Mouse (Mus musculus) heart, embryonic 10.5 days (tissue): ENCODE data around the gene Ihh. TPM values are rescaled to one million over a fixed set of nuclear protein-coding genes. Genes with fewer than 3 reads are reported as not detected.

Source experiments
- DNase-seq: peaks from one replicate; pipeline ENCODE4 v3.0.0-alpha.2; 2017; ENCODE audit warnings: low spot score
- H3K27ac ChIP-seq: fragments of 300-500 bp; sonication (generic); 2 replicates; pipeline ENCODE4 v1.5.1; 2016; ENCODE audit warnings: mild to moderate bottlenecking
- H3K27me3 ChIP-seq: fragments of 300-500 bp; sonication (generic); 2 replicates; pipeline ENCODE4 v1.6.1; 2016; ENCODE audit warnings: mild to moderate bottlenecking; ENCODE audit not compliant: poor library complexity, insufficient read depth, severe bottlenecking
- H3K36me3 ChIP-seq: fragments of 300-500 bp; sonication (generic); 2 replicates; pipeline ENCODE4 v1.6.1; 2016; ENCODE audit warnings: mild to moderate bottlenecking, moderate library complexity
- H3K4me1 ChIP-seq: fragments of 300-500 bp; sonication (generic); 2 replicates; pipeline ENCODE4 v1.6.1; 2016; ENCODE audit warnings: mild to moderate bottlenecking
- H3K4me3 ChIP-seq: fragments of 300-500 bp; sonication (generic); 2 replicates; pipeline ENCODE4 v1.5.1; 2016; ENCODE audit warnings: mild to moderate bottlenecking, moderate library complexity
- H3K9me3 ChIP-seq: fragments of 300-500 bp; sonication (generic); 2 replicates; pipeline ENCODE4 v1.6.1; 2016; ENCODE audit warnings: mild to moderate bottlenecking, moderate library complexity
- WGBS: fragments of 180-500 bp; shearing (Covaris S2); methylation state at CpG from one replicate; pipeline ENCODE4 v1.1.7; 2016; 5-methylcytosine and 5-hydroxymethylcytosine counted together
- polyA plus RNA-seq: library from polyadenylated mRNA; unstranded; fragments of >200 nt; fragmentation: Nextera tagmentation; extraction: Ambion mirVana; gene quantifications from 2 replicates; pipeline ENCODE4 v1.2.1, GENCODE M21; 2016

The Ihh gene
- polyA plus RNA-seq, 1 experiment from 2014 or later: 0.75 TPM

DNA sequence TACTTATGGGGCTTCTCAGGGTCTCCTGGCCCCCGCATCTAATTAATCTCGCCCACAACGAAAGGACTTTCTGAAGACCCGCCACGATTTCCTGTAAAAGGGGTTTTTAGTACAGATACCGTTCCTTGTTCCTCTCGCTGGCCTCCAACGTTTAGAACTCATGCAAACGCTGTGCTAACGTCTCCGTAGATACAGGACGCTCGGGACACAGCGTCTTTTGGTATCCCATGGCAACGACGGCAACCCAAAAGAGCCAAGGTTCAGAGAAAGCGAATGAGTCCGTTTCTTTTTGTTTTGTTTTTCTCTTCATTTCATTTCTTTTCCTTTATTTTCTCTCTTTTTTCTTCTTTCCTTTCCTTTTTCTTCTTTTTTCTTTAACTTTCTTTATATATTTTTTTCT is 16.1 kb downstream of the Ihh start, which contains the start of gene Cfap65:
TSS of gene Cfap65 (minus strand) at position 198 of the 400 bp plus-strand sequence.
- Histone ChIP-seq H3K36me3 (no peaks in the 10 kb centered on the region), H3K9me3 (no peaks in the 10 kb centered on the region), H3K4me1 (no peaks in the 10 kb centered on the region), H3K27me3 (peaks cover 72% of the 10 kb centered on the region), H3K27ac (no peak within 1 kb of the TSS), H3K4me3 (no peak within 1 kb of the TSS; the same call in 1 of the 2 replicates)
- no peak for DNase-seq
- WGBS: 2% methylated on average over 18 of the region's 18 CpGs

- Histone ChIP-seq H3K4me3 (no peak overlapping the region), H3K36me3 (no peaks in the 10 kb centered on the region), H3K27me3 (peaks cover 86% of the 10 kb centered on the region), H3K27ac (no peak overlapping the region), H3K9me3 (no peaks in the 10 kb centered on the region), H3K4me1 (no peaks in the 10 kb centered on the region)
- DNase-seq: no peak
- WGBS: 72% methylated on average over 9 of the region's 9 CpGs
These were observed 23.7 kb downstream of the Ihh start for GRCm38 (mm10) chr1:74927621-74928296.

DNA sequence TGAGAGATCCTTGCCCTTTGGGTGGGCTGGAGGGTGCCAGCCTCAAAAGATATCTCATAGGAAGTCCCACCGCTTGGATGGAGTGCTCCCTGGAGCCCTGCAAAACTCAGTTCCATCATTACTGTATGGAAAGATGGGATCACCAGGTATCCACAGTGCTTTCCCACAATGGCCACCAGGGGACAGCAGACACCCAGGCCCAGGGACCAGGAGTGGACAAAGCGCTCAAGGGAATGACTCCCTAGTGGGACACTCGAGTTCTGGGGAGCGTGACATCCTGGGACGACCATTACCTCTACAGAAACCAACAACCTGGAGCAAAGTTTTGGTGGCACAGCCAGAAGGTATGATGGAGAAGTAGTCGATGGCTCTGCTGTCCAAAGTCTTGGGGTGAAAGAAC is 24.8 kb downstream of the Ihh start:
- no peaks in the 10 kb centered on the region for H3K4me1 ChIP-seq
- no peak overlapping the region for H3K4me3 ChIP-seq
- DNase-seq: no peak
- peaks cover 86% of the 10 kb centered on the region for H3K27me3 ChIP-seq
- WGBS: 37% methylated on average over 6 of the region's 6 CpGs
- H3K9me3 ChIP-seq: no peaks in the 10 kb centered on the region
- H3K36me3 ChIP-seq: no peaks in the 10 kb centered on the region
- no peak overlapping the region for H3K27ac ChIP-seq

DNA sequence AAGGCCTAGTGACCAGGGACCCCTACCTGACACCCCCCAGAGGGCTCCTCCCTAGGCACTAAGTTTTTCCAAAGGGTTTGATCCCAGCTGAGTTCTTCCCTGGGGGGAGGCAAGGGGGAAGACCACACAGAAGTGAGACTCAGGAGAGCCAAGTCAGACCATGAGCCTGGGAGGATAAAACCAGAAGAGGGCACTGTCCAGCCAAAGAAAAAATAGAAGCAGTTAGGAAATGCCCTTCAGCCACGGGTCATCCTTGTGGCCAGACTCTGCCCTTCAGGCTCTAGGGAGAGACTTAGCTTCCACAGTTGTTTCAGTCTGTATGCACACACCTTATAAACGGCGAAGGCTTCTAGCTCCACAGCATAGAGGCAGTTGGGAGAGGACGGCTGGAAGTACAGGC is 27.0 kb downstream of the Ihh start:
- no peaks in the 10 kb centered on the region for H3K36me3 ChIP-seq

DNA sequence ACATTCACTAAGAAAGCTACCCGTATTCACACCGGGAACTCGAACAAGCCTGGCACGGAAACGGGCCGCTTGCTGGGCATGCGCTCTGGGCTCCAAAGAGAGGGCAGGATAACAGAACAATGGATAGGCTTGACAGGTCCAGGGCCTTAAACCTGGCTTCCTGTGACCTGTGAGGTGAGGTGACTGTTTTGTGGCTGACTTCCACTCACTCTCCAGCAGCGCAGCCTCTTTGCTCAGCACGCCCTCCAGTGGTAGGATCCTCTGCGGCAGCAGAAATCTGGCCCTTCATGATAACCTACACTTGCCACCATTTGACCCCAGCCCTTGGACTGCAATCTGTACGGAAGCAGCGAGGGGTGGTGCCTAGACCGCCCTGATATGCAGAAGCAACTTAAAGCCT is 35.8 kb downstream of the Ihh start:
- DNase-seq: no peak
- Histone ChIP-seq H3K36me3 (no peaks in the 10 kb centered on the region), H3K27ac (no peak overlapping the region), H3K27me3 (peaks cover 57% of the 10 kb centered on the region), H3K4me3 (no peak overlapping the region), H3K4me1 (no peaks in the 10 kb centered on the region), H3K9me3 (no peaks in the 10 kb centered on the region)
- 22% methylated on average over 13 of the region's 13 CpGs for WGBS

More for the DNA sequence above, 27.0 kb downstream of the Ihh start:
- Histone ChIP-seq H3K4me3 (no peak overlapping the region), H3K9me3 (no peaks in the 10 kb centered on the region), H3K27ac (no peak overlapping the region), H3K27me3 (peaks cover 77% of the 10 kb centered on the region), H3K4me1 (no peaks in the 10 kb centered on the region)
- DNase-seq: no peak
- WGBS: 57% methylated on average over 4 of the region's 4 CpGs

DNA sequence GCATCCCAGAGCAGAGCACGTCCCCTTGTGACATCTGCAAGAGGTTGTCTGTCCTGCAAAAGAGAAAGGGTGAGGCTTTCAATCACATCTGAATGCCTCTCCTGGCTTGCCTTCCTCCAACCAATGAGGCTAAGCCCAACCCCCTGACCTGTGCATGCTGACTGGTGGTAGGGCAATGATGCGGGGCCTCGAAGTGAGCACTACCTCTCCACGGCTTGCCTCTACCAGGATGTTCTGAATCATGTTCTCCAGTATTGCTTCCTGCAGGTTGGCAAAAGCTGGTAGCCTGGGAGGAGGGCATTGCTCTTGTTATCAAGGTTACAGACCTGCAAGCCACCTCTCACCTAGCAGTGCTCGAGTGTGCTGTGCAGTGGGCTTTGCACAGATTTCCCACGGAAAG is 49.3 kb downstream of the Ihh start:
- Histone ChIP-seq H3K36me3 (no peaks in the 10 kb centered on the region), H3K27me3 (peaks cover 99% of the 10 kb centered on the region), H3K9me3 (no peaks in the 10 kb centered on the region), H3K4me3 (no peak overlapping the region), H3K27ac (no peak overlapping the region), H3K4me1 (peaks cover 27% of the 10 kb centered on the region)
- DNase-seq: no peak
- 17% methylated on average over 6 of the region's 6 CpGs for WGBS

DNA sequence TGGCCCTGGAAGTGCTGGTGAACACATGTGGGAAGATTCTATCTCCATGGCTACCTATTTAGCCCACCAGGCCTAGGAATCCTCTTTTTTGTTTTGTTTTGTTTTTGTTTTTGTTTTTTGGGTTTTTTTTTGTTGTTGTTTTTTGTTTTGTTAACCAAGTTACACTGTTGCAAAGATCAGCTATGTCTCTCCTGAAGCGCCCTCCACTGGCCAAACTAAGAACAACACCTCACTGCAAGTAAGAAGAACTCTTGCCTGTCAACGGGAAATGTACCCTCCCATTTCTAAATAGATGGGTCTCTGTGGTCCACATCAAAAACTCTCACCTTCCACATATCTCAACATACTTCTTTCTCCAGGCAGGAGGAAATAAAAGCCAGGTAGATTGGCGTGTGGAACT is 49.8 kb downstream of the Ihh start:
- Histone ChIP-seq H3K27ac (no peak overlapping the region), H3K9me3 (no peaks in the 10 kb centered on the region), H3K4me1 (peaks cover 28% of the 10 kb centered on the region), H3K27me3 (peaks cover 100% of the 10 kb centered on the region), H3K4me3 (no peak overlapping the region), H3K36me3 (no peaks in the 10 kb centered on the region)
- no peak for DNase-seq
- WGBS: 5% methylated on average over 3 of the region's 3 CpGs

- peaks cover 30% of the 10 kb centered on the region for H3K4me1 ChIP-seq
- H3K27me3 ChIP-seq: peaks cover 100% of the 10 kb centered on the region
- no peak overlapping the region for H3K27ac ChIP-seq
- no peaks in the 10 kb centered on the region for H3K36me3 ChIP-seq
- no peaks in the 10 kb centered on the region for H3K9me3 ChIP-seq
- peak overlapping the region; percentile 54 for H3K4me3 ChIP-seq
- 1% methylated on average over 63 of the region's 66 CpGs for WGBS
- no peak for DNase-seq
These were observed 50.9 kb downstream of the Ihh start for GRCm38 (mm10) chr1:74900341-74901285.

- DNase-seq: no peak
- Histone ChIP-seq H3K9me3 (no peaks in the 10 kb centered on the region), H3K4me3 (peak overlapping the region; percentile 24; the same call in 1 of the 2 replicates)
These were observed 52.6 kb downstream of the Ihh start for GRCm38 (mm10) chr1:74898656-74899431.

GRCm38 (mm10) chr1:74897976-74898375 is 53.5 kb downstream of the Ihh start:
- Histone ChIP-seq H3K4me3 (no peak overlapping the region), H3K27me3 (peaks cover 100% of the 10 kb centered on the region), H3K4me1 (peaks cover 33% of the 10 kb centered on the region), H3K27ac (no peak overlapping the region), H3K36me3 (no peaks in the 10 kb centered on the region), H3K9me3 (no peaks in the 10 kb centered on the region)
- 3% methylated on average over 7 of the region's 7 CpGs for WGBS
- no peak for DNase-seq

More at GRCm38 (mm10) chr1:74898656-74899431, 52.6 kb downstream of the Ihh start:
- Histone ChIP-seq H3K36me3 (no peaks in the 10 kb centered on the region), H3K27ac (no peak overlapping the region), H3K27me3 (peaks cover 100% of the 10 kb centered on the region), H3K4me1 (peaks cover 30% of the 10 kb centered on the region)
- 4% methylated on average over 9 of the region's 10 CpGs for WGBS
